Mouse (Mus musculus) gonadal fat pad, adult 2 months (tissue): ENCODE results near the gene Fgfr1op2. TPM values are rescaled to one million over a fixed set of nuclear protein-coding genes. Genes with fewer than 3 reads are reported as not detected.
A peak's percentile ranks its signal among the peaks of the same experiment; 100 is the strongest.

Experiments
- DNase-seq: peaks from one replicate; pipeline ENCODE4 v3.0.0-alpha.2; 2012; ENCODE audit warnings: low read depth
- polyA plus RNA-seq: library from polyadenylated mRNA; depleted of rRNA; stranded (reverse); fragments of >200 nt; gene quantifications from 2 replicates; pipeline ENCODE4 v1.2.3, GENCODE M21; 2012

Fgfr1op2 gene
- polyA plus RNA-seq, 1 experiment = 81.3 TPM

- no peak for DNase-seq
Measured at GRCm38 (mm10) chr6:146602601-146603000, 25.6 kb downstream of the Fgfr1op2 start.

GRCm38 (mm10) chr6:146603651-146604050 is 26.6 kb downstream of the Fgfr1op2 start:
- DNase-seq = no peak

DNA sequence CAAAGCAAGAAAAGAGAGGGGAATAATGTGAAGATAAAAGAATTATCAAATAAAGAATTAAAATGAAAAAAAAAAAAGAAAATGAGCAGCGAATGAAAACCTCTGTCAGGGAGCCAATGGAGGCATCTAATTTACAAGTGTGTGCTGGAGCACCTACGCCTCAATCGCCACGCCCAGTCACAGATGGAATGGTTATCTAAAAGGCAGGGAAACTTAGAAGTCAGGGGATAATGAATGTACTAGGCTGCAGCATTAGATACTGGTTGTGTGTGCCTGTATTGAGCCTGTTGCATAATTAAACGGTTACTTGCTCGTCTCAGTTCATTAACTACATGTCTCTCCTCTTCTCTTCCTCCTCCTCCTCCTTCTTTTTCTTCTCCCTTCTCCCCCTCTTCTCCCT is 34.4 kb downstream of the Fgfr1op2 start:
- no peak for DNase-seq

GRCm38 (mm10) chr6:146611897-146612296 is 34.9 kb downstream of the Fgfr1op2 start:
- DNase-seq = no peak

- peak; percentile 62 for DNase-seq
Measured at GRCm38 (mm10) chr6:146612736-146613135, 35.7 kb downstream of the Fgfr1op2 start.

GRCm38 (mm10) chr6:146613907-146614306 is 36.9 kb downstream of the Fgfr1op2 start:
- DNase-seq = no peak

DNA sequence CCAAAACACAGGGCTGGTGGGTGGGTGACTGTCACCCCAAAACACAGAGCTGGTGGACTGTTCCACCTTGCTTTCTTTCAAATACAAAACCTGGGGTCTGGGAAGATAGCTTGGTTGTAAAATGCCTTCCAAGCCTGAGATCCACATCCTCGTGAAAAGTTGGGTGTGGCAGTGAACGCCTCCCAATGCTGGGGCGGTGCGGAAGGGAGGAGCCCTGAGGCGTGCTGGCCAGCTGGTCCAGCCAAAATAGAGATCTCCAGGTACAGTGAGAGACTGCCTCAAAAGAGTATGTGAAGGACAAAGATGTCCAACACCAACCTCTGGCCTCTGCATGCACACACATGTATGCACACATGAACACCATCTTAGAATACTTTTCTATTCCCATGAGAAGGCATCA is 37.5 kb downstream of the Fgfr1op2 start:
- no peak for DNase-seq

- no peak for DNase-seq
Measured at GRCm38 (mm10) chr6:146615891-146616290, 38.9 kb downstream of the Fgfr1op2 start.

GRCm38 (mm10) chr6:146616670-146617069 is 39.7 kb downstream of the Fgfr1op2 start:
- DNase-seq = no peak

- no peak for DNase-seq
Measured at GRCm38 (mm10) chr6:146628123-146628522, 51.1 kb downstream of the Fgfr1op2 start.

DNA sequence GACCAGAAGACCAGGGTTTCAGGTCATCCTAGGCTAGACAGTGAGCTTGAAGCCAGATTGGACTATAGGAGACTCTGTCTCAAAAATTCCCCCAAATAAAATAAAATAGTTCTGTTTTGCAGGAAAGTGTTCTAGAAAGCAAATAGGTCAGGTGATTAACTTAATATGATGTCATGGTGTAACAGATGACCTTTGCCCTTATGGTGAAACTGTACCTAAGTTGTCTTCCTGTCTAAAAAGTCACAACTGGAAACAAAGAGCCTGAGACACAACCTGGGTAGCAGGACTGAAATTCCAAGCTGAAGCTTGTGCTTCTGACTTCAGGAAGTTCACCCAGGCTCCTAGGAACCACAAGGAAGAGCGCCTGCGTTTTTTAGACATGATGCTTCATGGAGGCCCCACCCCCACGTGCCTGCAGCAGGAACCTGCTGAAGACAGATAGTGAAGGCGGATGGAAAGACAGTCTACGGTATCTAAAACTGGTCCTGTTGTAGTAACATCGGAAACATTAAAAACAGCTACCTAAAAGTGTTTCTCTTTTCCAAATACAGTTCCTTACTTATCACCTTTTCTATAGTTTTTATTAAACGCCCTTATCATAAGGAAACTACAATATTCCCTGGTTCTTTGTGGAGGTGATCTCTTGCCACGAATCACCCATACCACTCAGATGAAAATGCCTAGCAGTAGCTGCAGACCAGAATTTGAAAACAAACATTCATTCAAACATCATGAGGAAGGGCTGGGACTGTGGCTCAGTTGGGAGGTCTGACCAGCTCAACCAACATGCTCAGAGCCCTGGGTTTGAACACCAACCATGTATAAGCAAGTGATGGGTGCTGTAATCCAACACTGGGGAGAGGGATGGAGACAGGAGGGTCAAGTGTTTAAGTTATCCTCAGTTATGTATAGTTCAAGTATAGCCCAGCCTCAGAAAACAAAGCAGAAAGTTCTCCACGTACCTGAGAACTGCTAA is 53.1 kb downstream of the Fgfr1op2 start:
- no peak for DNase-seq

GRCm38 (mm10) chr6:146630961-146631360 is 54.0 kb downstream of the Fgfr1op2 start:
- no peak for DNase-seq

- no peak for DNase-seq
Measured at GRCm38 (mm10) chr6:146631847-146632246, 54.8 kb downstream of the Fgfr1op2 start.

GRCm38 (mm10) chr6:146632403-146632802 is 55.4 kb downstream of the Fgfr1op2 start:
- no peak for DNase-seq

GRCm38 (mm10) chr6:146633097-146633496 is 56.1 kb downstream of the Fgfr1op2 start:
- DNase-seq = no peak

GRCm38 (mm10) chr6:146633629-146634014 is 56.6 kb downstream of the Fgfr1op2 start:
- no peak for DNase-seq

- no peak for DNase-seq
Measured at GRCm38 (mm10) chr6:146634015-146634722, 57.2 kb downstream of the Fgfr1op2 start.

- no peak for DNase-seq
Measured at GRCm38 (mm10) chr6:146634759-146635606, 58.0 kb downstream of the Fgfr1op2 start.

- DNase-seq = no peak
Measured at GRCm38 (mm10) chr6:146636482-146636881, 59.5 kb downstream of the Fgfr1op2 start.

GRCm38 (mm10) chr6:146640068-146640965 is 63.3 kb downstream of the Fgfr1op2 start:
- DNase-seq = no peak

DNA sequence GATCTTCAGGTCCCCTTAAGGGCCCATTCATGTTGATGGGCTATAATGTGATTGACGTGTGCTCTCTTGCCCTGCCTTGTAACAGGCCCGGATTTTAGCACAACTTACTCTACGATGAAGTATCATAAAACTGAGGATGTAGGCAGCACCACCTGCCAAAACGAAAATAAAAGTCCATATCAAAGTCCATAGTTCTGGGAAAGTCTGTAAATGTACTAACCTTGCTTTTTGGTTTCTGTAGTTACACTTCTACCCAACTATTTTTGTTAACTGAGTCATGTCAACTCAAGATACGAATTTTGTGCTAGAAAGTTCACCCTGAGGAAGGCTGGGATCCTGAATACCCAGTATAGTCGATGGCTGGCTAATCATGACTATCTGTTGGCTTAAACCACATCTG is 64.0 kb downstream of the Fgfr1op2 start:
- DNase-seq = no peak
